Mouse (Mus musculus) megakaryocyte, embryonic 14.5 days (primary cell): Measurements from ENCODE around the gene Slc9a5.

Source experiments
- FLI1 ChIP-seq: IDR thresholded peaks from 2 replicates; pipeline ENCODE4 v1.6.1; 2012; ENCODE audit warnings: low read length, inconsistent platforms, mixed read lengths
- GATA1 ChIP-seq: IDR thresholded peaks from 3 replicates; pipeline ENCODE4 v1.6.1; 2012; ENCODE audit warnings: mixed read lengths, low read length, inconsistent platforms, borderline replicate concordance

DNA sequence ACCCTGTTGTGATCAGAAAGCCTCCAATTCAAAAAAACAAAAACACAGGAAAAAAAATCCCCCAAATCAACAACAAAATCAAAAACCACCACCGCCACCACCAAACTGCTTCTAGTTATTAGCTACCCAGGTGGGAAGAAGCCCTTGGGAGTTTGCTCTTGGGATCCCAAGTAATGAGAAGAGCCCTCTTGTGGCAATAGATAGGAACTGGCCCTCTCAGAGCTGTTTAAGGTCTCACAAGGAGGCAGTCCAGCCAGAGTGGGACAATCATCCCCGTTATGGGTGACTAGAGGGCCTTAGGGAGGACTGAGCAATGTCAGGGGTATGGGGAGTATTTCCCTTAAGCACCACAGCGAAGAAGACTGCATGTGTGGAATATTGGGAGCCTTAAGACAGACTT lies 49.1 kb downstream of the Slc9a5 start:
- TF ChIP-seq FLI1 (no peak), GATA1 (no peak)
